Mouse (Mus musculus): ENCODE data around the gene Xpot.

Xpot gene

DNA sequence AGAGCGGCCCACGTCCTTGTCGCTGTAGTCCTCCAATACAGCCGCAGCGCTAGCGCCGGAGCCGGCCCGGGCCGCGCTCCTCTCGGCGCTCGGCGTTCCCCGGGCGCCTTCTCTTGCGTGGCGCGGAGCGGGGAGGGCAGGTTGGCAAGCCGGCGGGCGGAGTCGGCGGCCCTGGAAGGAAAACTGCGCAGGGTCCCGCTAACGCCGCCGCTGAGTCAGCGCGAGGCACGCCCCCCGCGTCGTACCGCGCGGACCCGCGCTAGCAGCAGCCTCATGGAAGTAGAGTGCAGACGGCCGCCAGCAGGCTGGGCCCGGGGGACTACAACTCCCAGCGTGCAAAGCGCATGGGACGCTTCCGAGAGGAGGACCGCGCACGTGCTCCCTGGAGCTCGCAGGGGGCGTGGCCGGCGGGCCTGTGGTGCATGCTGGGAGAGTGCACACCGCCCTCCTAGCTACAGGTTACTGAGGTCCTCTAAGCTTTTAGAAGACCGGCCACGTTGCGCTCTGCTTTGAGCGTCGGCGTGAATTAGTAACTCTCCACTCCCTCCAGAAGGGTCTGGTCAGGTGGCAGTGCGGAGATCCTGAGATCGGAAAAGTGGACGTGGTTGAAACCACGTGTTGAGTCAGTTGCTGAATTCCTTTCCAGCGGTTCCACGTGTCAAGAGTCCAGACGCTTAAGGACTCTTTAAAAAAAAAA is at the start of gene Xpot:
Gene Xpot (minus strand): TSS at position 147 of the 697 bp plus-strand sequence.
- DNase-seq (ENCODE audit: low spot score), result peak; percentile 99

DNA sequence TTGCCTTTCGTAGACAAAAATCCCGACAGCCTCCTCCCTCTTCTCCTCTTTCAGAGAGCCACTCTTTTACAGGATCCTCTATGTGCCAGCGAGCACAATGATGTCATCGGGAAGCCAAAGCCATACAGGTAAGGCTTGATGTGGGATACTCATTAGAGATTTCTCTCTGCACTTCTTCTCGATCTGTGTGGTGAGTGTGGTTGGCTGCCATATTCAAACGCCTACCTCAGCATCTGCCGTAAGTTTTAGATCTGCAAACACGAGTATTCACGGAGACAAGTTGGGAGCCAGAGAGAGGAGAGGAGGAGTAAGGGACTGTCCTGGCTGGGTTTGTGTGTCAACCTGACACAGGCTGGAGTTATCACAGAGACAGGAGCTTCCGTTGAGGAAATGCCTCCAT is 43.0 kb upstream of the Xpot start:
- DNase-seq (ENCODE audit: low spot score), result no peak

- no peak for DNase-seq (ENCODE audit: low spot score)
These were observed 39.6 kb upstream of the Xpot start for GRCm38 (mm10) chr10:121665631-121666145.

GRCm38 (mm10) chr10:121663599-121663998 is 37.5 kb upstream of the Xpot start:
- DNase-seq (ENCODE audit: low spot score), result no peak

- no peak for DNase-seq (ENCODE audit: low spot score)
These were observed 36.6 kb upstream of the Xpot start for GRCm38 (mm10) chr10:121662711-121663110.

GRCm38 (mm10) chr10:121655907-121656306 is 29.8 kb upstream of the Xpot start:
- no peak for DNase-seq (ENCODE audit: low spot score)

GRCm38 (mm10) chr10:121653079-121653478 is 26.9 kb upstream of the Xpot start:
- no peak for DNase-seq (ENCODE audit: low spot score)

GRCm38 (mm10) chr10:121646294-121646693 is 20.2 kb upstream of the Xpot start:
- no peak for DNase-seq (ENCODE audit: low spot score)

GRCm38 (mm10) chr10:121642054-121642947 is 16.2 kb upstream of the Xpot start:
- no peak for DNase-seq (ENCODE audit: low spot score)

DNA sequence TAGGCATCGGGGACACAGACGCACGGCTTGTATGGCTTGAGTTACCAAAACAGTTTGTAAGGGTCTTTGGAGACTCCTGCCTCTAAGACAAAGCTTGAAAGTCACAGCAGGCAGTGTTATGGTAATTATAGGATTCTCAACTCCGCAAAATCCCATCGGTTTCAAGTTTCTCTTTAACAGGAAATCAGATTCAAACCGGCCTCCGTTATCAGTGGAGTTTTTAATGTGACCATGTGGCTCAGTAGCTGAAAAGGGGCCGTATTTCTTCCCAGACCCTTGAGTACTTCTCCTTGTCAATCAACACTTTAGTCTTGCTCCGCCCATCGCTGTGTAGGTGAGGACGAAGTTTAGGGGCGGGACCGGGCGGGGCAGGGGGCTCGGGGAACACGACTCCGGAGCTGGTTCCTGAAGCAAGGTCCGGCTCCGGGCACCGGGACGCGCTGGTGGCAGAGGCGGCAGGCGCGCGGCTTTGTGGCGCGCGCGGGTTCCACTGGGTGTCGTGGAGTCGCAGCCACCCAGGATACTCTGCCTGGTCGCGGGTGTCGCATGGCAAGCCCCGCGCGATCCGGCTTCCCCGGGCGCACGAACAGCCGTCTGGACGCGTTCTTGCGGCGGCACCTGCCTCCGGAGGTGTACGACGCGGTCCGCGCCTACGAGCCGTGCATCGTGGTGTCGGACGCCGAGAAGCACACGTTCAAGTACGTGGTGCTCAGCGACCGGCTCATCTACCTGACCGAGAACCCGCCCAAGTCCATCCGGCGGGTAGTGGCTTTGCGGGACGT is 15.3 kb upstream of the Xpot start, which contains the start of gene D930020B18Rik:
Gene D930020B18Rik (plus strand): TSS at position 317 of the 782 bp plus-strand sequence.
- DNase-seq (ENCODE audit: low spot score), result no peak

DNA sequence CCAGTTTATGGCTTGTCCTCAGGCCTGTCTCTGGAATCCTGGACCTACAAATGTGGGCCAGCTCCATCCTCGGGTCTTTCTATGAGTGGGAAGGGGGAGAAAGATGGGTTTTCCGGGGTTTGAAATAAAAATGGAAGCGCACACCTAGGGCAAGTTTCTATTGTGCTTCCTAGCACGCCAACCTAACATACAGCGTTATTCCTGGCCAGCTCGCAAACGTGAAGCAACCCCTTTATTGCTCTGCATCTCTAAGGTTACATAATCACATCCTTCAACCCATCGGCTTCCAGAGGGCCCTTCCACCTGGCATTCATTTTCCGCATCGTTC is 14.8 kb upstream of the Xpot start:
- no peak for DNase-seq (ENCODE audit: low spot score)

GRCm38 (mm10) chr10:121640150-121640930 is 14.2 kb upstream of the Xpot start:
- DNase-seq (ENCODE audit: low spot score), result no peak

DNA sequence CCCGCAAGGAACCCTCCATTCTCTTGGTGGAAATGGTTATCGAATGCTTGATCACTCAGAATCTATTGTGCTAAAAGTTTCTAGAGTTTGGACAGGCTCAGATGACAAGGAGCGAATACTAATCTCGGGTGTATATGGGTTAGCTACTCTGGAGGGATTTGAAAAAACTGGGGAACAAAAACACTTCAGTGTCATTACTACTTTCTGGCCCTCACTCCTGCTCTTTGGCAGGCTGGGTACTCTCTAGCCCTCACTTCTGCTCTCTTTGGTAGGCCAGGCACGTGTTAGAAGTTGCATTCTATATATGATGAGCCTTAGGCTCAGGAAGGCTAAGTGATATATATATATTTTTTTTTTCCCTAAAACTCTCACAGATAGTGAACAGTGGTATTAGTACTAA is 13.4 kb upstream of the Xpot start:
- no peak for DNase-seq (ENCODE audit: low spot score)

DNA sequence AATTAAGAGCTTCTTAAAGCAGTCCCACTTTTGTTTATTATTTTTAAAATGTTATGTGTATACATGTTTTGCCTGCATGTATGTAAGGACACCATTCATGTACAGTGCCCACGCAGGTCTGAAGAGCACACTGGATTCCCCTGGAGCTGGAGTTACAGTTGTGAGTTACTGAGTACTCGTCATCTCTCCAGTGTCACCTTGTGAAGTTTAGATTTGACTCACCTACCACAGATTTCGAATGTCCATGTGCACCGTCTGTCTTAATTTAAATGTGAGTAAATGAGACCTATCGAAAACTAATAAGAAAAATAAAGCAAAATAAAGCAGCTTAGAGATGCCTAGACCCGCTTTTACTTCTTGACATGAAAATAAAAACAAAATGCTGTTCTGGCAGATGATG is 10.1 kb upstream of the Xpot start:
- DNase-seq (ENCODE audit: low spot score), result no peak

DNA sequence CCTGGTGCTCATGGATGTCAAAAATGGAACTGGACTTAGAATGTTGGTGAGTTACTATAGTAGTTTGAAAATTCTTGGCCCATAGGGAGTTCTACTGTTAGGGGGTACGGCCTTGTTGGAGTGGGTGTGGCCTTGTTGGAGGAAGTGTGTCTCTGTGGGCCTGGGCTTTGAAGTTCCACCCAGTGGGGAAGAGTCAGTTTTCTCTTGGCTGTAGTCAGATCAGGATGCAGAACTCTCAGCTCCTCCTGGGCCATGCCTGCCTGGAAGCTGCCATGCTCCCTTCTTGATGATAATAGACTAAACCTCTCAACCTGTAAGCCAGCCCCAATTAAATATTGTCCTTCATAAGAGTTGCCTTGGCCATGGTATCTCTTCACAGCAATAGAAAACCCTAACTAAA is 8.0 kb upstream of the Xpot start:
- DNase-seq (ENCODE audit: low spot score), result no peak

DNA sequence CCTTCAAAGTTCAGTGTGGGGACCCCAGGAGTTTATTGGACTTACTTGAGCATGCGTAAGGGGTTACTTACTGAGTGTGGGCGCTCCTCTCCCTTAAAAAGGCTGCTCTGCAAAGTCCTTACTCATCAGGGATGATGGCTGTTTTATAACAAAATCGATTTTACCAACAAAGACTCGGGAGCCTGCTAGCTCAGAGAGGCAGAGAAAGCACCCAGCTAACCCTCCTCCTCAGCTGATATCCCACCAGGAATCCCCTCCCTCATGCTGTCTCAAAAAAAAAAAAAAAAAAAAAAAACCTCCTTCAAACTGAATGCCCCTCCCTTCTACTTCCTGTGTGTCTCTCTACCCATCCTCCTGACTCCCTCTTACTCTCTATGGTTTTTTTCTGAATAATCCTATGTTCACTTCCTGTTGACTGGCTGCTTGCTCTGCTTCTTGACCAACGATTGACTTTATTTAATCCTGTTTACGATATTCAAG is 2.5 kb upstream of the Xpot start:
- DNase-seq (ENCODE audit: low spot score), result no peak

- no peak for DNase-seq (ENCODE audit: low spot score)
These were observed 1.2 kb upstream of the Xpot start for GRCm38 (mm10) chr10:121627216-121627852.

- DNase-seq (ENCODE audit: low spot score), result no peak
These were observed 536 bp downstream of the Xpot start for GRCm38 (mm10) chr10:121625407-121626185.

- DNase-seq (ENCODE audit: low spot score), result no peak
These were observed 1.1 kb downstream of the Xpot start for GRCm38 (mm10) chr10:121625006-121625405.

- DNase-seq (ENCODE audit: low spot score), result no peak
These were observed 2.5 kb downstream of the Xpot start for GRCm38 (mm10) chr10:121623670-121624069.

All from urinary bladder, postnatal 14 days (tissue).